10 mouse cellular contexts compared by ENCODE assay signal in genomic region chr8:88579668-88580330, GRCm38 (mm10). TPM values are rescaled to one million over a fixed set of nuclear protein-coding genes. Genes with fewer than 3 reads are reported as not detected.
A peak's percentile ranks its signal among the peaks of the same experiment; 100 is the strongest.
DNase-seq lines count a peak whose midpoint lies in the region; ATAC-seq lines count a peak whose summit lies in the region.
"Had no signal": no experiment of that assay in that cellular context is flagged by ENCODE, and none has a peak within 500 bp of the region (broad histone marks: within the 10 kb centered on the region; RNA-seq: fewer than 3 reads in every experiment).

No protein-coding gene starts in this region.

- H3K27me3 ChIP-seq in lung, embryonic 16.5 days (ENCODE audit: control insufficient read depth, insufficient read depth, low read depth, low read length): no peaks in the 10 kb centered on the region
- no peaks in the 10 kb centered on the region for H3K27me3 ChIP-seq in forebrain, embryonic 16.5 days (replicated peaks; ENCODE audit: control insufficient read depth, insufficient read depth, low read length)
- H3K27me3 ChIP-seq in neural tube, embryonic 15.5 days (replicated peaks): no peaks in the 10 kb centered on the region

- H3K9me3 ChIP-seq in lung, embryonic 16.5 days (ENCODE audit: control insufficient read depth, low read length): no peaks in the 10 kb centered on the region
- no peaks in the 10 kb centered on the region for H3K9me3 ChIP-seq in forebrain, embryonic 16.5 days (ENCODE audit: control insufficient read depth, low read length)
- no peaks in the 10 kb centered on the region for H3K9me3 ChIP-seq in neural tube, embryonic 15.5 days (replicated peaks)

- 58% methylated on average over 18 of the region's 18 CpGs for WGBS in lung, embryonic 16.5 days
- 57% methylated on average over 18 of the region's 18 CpGs for WGBS in forebrain, embryonic 16.5 days
- 64% methylated on average over 18 of the region's 18 CpGs for WGBS in neural tube, embryonic 15.5 days

- H3K4me2 ChIP-seq in lung, embryonic 16.5 days (ENCODE audit: low read depth, low read length): no peak overlapping the region
- no peak overlapping the region for H3K4me2 ChIP-seq in forebrain, embryonic 16.5 days (ENCODE audit: low read length)
- no peak overlapping the region for H3K4me2 ChIP-seq in neural tube, embryonic 15.5 days

- H3K9ac ChIP-seq in lung, embryonic 16.5 days (ENCODE audit: low read length): no peak overlapping the region
- 0 out of 2 replicates have a peak overlapping the region, but pooled peaks have one; percentile 9 for H3K9ac ChIP-seq in forebrain, embryonic 16.5 days (replicated peaks; ENCODE audit: low read depth, low read length)
- H3K9ac ChIP-seq in neural tube, embryonic 15.5 days (replicated peaks): no peak overlapping the region

- H3K27ac ChIP-seq in lung, embryonic 16.5 days (ENCODE audit: low read length): peak overlapping the region; percentile 38
- H3K27ac ChIP-seq in forebrain, embryonic 16.5 days (ENCODE audit: low read length): peak overlapping the region; percentile 47
- H3K27ac ChIP-seq in neural tube, embryonic 15.5 days (replicated peaks): peak overlapping the region; percentile 23

- no peak for DNase-seq in frontal cortex, postnatal 25 days (ENCODE audit: low spot score in 2 of 2)
- DNase-seq in lung, postnatal 25 days (ENCODE audit: low spot score): no peak
- no peak for DNase-seq in layer of hippocampus, adult 9-10 months (ENCODE audit: low spot score)
- no peak for DNase-seq in MN1 (ENCODE audit: low spot score)
- DNase-seq: gastrocnemius, postnatal 14 days; lung, postnatal 14 days had no signal

- no peaks in the 10 kb centered on the region for H3K36me3 ChIP-seq in lung, embryonic 16.5 days (ENCODE audit: control insufficient read depth, insufficient read depth, low read length)
- no peaks in the 10 kb centered on the region for H3K36me3 ChIP-seq in forebrain, embryonic 16.5 days (ENCODE audit: control insufficient read depth, insufficient read depth)
- H3K36me3 ChIP-seq in neural tube, embryonic 15.5 days: no peaks in the 10 kb centered on the region

- H3K4me3 ChIP-seq in lung, embryonic 16.5 days (ENCODE audit: low read length): no peak overlapping the region
- no peak overlapping the region for H3K4me3 ChIP-seq in forebrain, embryonic 16.5 days (replicated peaks; ENCODE audit: low read length)
- no peak overlapping the region for H3K4me3 ChIP-seq in neural tube, embryonic 15.5 days (replicated peaks)

- peak; percentile 66 for ATAC-seq in frontal cortex, adult (ENCODE audit: low TSS enrichment)
- no peak for ATAC-seq in lung, embryonic 16.5 days (ENCODE audit: low read depth)
- ATAC-seq in forebrain, embryonic 16.5 days: peak; percentile 44
- no peak for ATAC-seq in neural tube, embryonic 15.5 days (ENCODE audit: low FRiP score)

- peaks cover 55% of the 10 kb centered on the region for H3K4me1 ChIP-seq in lung, embryonic 16.5 days (replicated peaks; ENCODE audit: control insufficient read depth, insufficient read depth, low read length)
- H3K4me1 ChIP-seq in forebrain, embryonic 16.5 days (replicated peaks; ENCODE audit: control insufficient read depth, insufficient read depth, low read length): peaks cover 46% of the 10 kb centered on the region
- peaks cover 39% of the 10 kb centered on the region for H3K4me1 ChIP-seq in neural tube, embryonic 15.5 days

RNA-seq across cellular contexts. Expression of gene Snx20, which starts 56.1 kb away (rescaled TPM):
- 2.5 and 2.7 TPM in 2 replicates for polyA plus RNA-seq in lung, embryonic 16.5 days (2015; fragmentation: Nextera tagmentation; extraction: Ambion mirVana)
- polyA plus RNA-seq in forebrain, embryonic 16.5 days (2015; fragmentation: Nextera tagmentation; extraction: Ambion mirVana): 1.0 and 1.1 TPM in 2 replicates
- polyA plus RNA-seq in neural tube, embryonic 15.5 days (2015; fragmentation: Nextera tagmentation; extraction: Ambion mirVana): 1.2 and 2.4 TPM in 2 replicates

RNA-seq across cellular contexts. Expression of gene Nkd1, which starts 58.6 kb away (rescaled TPM):
- 49.6 and 54.2 TPM in 2 replicates for polyA plus RNA-seq in lung, embryonic 16.5 days (2015; fragmentation: Nextera tagmentation; extraction: Ambion mirVana)
- 28.3 and 28.5 TPM in 2 replicates for polyA plus RNA-seq in forebrain, embryonic 16.5 days (2015; fragmentation: Nextera tagmentation; extraction: Ambion mirVana)
- polyA plus RNA-seq in neural tube, embryonic 15.5 days (2015; fragmentation: Nextera tagmentation; extraction: Ambion mirVana): 39.5 and 40.2 TPM in 2 replicates

Comparison
In these comparisons a context has a peak if more than half of its experiments do, and no peak if none do; other contexts are left out.
1. ATAC-seq: peak in frontal cortex, adult (single experiment) and forebrain, embryonic 16.5 days (single experiment); none in lung, embryonic 16.5 days (single experiment) and neural tube, embryonic 15.5 days (single experiment).
2. Peak in every context shown above with its lines, with median percentiles within 50 percentile points of each other: H3K27ac ChIP-seq.